In the genomic region with DNA sequence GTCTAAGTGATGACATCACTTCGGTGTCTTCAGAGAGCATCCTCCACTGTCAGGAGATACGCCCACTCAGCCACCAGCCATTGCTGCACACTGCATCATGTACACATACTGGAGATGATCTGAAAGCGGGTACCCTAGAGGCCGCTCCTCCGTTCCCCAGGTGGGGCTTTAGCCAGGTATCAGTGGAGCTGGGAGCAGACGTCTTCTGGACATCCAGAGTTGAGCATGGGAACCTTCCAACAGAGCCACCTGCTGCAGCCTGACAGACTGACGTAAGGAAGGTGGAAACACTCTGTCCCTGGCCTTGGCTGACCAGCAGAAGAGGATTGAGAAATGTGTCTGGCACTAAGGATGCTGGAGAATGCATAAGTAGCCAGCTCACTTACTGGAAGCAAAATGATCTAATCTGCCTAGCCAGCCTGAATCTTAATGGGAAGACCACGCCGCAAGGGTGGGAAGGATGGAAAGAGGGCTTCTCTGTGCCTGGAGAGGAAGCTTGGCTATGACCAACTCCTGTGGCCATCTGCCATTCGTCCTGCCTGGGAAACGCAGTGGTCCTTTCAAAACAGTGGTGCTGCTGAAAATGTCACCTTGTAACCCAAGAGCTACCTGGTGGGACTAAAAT, we compare ENCODE assay signal across 10 mouse cellular contexts.
"Had no signal": no experiment of that assay in that cellular context is flagged by ENCODE, and none has a peak within 500 bp of the region (broad histone marks: within the 10 kb centered on the region; RNA-seq: fewer than 3 reads in every experiment).

No protein-coding gene starts in this region.

- DNase-seq: kidney, postnatal 10 days; kidney, postnatal 36 days; layer of hippocampus, postnatal 36 days; liver; lung, adult 18-20 months; lung, postnatal 10 days; lung, postnatal 36 days; thymus, adult 2 months; thymus, postnatal 14 days; thymus, postnatal 4 days had no signal
